Mouse (Mus musculus) small intestine, adult 2 months (tissue): ENCODE data around the gene Ghsr.

Experiments
- CTCF ChIP-seq: fragments of 200-500 bp; IDR thresholded peaks from 2 replicates; pipeline ENCODE4 v1.5.1; 2012; ENCODE audit warnings: low read depth, mild to moderate bottlenecking, control low read depth, inconsistent platforms, low read length, moderate library complexity, mixed read lengths; ENCODE audit not compliant: insufficient replicate concordance, insufficient read length; ENCODE audit errors: extremely low read depth
- POLR2A ChIP-seq: fragments of 200-500 bp; IDR thresholded peaks from 2 replicates; pipeline ENCODE4 v1.6.1; 2012; ENCODE audit warnings: low read depth, mild to moderate bottlenecking, control low read depth, inconsistent platforms, low read length, moderate library complexity

DNA sequence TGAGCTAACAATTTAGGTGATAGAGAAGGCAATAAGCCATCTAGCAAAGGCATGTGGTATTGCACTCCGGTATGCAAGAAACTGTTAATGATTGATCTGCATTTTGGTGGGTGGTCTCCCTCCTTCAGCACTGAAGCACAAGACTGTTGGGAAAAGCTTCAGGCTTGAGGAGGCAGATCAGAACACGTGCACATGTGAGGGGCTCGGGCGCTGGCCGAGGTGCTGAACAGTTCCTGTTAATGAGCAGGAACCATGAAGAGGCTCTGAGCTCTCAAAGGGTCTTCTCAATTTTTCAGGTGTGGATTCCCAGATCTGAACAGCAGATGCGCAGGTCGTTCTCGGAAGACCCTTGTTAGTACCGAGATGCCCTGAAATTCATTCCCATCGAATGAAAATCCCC, 1.0 kb upstream of the Ghsr start:
- TF ChIP-seq CTCF (no peak), POLR2A (no peak)
